Mouse (Mus musculus) ovary, adult 10 weeks (tissue): ENCODE data around the gene Strada. TPM values are rescaled to one million over a fixed set of nuclear protein-coding genes. Genes with fewer than 3 reads are reported as not detected.

Experiments
- polyA plus RNA-seq: library from polyadenylated mRNA; stranded (reverse); fragments of 350-450 nt; fragmentation: Illumina TruSeq; extraction: RNeasy Lipid Tissue Mini Kit (QIAGEN cat#74804); gene quantifications from one replicate; pipeline ENCODE4 v1.2.3, GENCODE M21; 2014

Strada gene
- 13.3 TPM for polyA plus RNA-seq

GRCm38 (mm10) chr11:106202123-106202465, at the start of gene Strada:
Strada (minus strand) TSS chr11:106202168.

DNA sequence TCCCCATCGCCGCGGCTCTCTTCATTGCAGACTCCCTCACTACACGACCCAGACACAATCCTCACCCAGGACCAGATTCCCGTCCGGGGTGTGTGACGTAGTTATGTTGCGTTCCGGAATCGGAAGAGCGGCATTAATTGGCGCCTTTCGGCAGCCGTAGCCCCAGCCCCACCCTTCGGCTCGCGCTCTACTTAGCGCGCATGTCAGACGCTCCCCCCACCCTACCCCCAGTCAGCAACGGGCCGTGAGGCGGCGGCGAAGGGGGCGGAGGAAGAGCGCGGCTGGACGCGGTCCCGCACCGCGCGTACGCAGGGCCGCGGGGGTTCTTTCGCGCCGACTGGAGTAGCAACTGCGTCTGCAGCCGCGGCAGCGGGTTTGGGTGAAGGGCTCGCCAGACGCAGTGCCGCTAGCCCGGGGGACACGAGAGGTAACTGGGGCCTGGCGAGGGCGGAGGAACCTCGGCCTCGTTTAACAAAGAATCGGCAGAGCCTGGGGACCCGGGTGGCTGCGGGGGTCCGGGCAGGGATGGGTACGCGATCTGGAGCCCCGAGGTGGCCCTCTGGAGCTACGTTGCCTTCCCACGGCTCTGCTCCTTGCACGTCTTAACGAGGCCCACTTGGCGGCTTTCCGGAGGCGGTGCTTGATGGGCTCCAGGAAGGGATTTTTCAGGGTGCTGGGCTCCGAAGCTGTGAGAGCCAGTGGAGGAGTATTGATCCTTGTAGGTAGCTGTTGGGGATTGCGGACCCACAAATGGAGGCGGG, 14.9 kb upstream of the Strada start, which contains the start of gene Ddx42:
Gene Ddx42 (plus strand): TSS at position 197 of the 761 bp plus-strand sequence.

DNA sequence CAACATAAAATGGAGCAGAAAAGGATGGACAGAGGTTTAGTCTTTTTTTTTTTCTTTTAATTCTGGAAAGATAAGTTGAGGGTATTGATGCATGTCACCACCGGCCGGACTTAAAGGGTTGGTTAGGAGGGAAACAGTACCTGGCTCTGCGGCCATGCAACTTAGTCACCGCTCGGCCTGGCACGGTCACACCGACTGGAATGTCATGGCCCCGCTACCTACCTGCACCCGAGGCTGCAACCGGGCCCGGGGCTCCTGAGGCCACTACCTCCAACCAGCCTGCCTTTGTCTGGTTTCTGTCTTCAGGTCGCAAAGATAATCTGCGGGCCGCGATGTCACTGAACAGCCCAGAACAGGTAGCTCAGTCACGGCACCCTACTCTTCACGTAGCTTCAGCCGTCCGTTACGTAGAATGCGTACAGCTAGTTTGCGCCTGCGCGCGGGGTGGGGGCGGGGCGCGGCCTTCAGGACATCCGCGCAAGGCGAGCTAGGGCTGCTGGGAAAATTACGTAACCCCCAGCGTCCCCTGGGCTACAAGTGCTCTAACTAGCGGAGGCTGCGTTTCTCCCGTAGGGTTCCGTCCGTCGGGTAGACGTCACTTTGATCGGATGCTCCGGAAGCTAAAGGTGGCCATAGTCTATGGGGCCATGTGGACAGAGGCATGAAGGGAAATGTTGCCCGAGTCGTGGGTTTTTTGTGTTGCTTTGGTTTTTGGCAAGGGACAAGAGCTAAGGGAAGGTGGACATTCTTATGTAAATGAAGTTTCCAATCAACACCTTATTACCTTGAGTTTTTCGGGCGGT, 14.2 kb upstream of the Strada start, which contains the start of gene Ccdc47:
Gene Ccdc47 (minus strand): TSS at position 418 of the 803 bp plus-strand sequence.

DNA sequence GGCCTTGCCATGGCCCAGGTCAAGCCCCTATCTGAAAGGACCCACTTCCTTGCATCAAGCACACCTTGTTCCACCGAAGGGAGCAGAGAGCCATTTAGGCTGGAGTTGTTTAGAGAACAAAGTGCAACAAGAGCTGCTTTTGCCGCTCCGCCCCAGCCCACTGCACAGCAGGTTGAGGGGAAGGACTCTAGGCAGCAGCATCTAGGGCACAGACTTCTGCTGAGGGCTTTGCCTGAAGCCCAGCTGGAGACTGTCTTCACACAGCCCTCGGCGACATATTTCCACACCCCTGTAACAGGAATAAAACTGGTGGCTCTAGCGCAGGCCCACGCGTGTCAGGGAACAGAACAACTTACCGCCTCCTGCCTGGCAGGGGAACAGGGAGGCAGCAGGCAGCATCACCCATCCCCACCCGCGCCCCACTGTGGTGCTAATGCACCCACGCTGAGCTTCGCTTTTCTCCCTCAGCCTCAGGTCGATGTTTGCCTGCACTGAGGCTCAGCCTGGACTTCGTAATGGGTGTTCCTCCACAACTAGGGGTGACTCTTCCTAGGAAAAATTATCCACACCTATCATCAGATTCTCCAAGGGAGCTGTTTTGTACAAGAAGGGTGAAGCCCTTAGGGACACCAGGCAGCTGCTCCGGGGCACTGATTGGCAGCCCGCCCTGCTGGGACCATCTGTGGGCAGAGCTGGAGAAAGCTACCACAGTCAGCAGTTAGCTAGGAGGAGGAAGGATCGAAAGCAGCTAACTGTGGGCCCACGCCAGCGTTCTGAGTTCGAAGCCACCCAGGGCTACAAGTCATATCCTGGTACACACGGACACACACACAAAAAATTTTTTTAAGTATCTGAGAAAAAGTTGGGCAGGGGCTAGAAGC, 40.9 kb downstream of the Strada start, which contains the start of the genes Gm10840 and Limd2:
Gene Gm10840 (plus strand): TSS at position 10 of the 881 bp plus-strand sequence.
Gene Limd2 (minus strand): TSS at position 20 of the 881 bp plus-strand sequence.

Other genes starting within 250 kb of the Strada start
- gene Cyb561, start 248.8 kb downstream of the Strada start, polyA plus RNA-seq, result 6.7 TPM
- gene Ace, start 234.2 kb downstream of the Strada start, polyA plus RNA-seq, result 5.1 TPM
- not detected for gene Ace3, start 207.5 kb downstream of the Strada start, polyA plus RNA-seq
- not detected for gene Kcnh6, start 194.0 kb downstream of the Strada start, polyA plus RNA-seq
- gene Dcaf7, start 165.3 kb downstream of the Strada start, polyA plus RNA-seq, result 49.1 TPM
- gene Taco1, start 136.1 kb downstream of the Strada start, polyA plus RNA-seq, result 6.9 TPM
- gene Map3k3, start 117.6 kb downstream of the Strada start, polyA plus RNA-seq, result 10.9 TPM
- not detected for gene Gm10840, start 41.3 kb downstream of the Strada start, polyA plus RNA-seq
- 2.9 TPM for gene Limd2, start 41.3 kb downstream of the Strada start, polyA plus RNA-seq
- gene Ccdc47, start 14.2 kb upstream of the Strada start, polyA plus RNA-seq, result 161 TPM
- gene Ddx42, start 14.8 kb upstream of the Strada start, polyA plus RNA-seq, result 70.3 TPM
- 23.5 TPM for gene Ftsj3, start 53.9 kb upstream of the Strada start, polyA plus RNA-seq
- gene Psmc5, start 54.0 kb upstream of the Strada start, polyA plus RNA-seq, result 23.1 TPM
- gene Smarcd2, start 70.8 kb upstream of the Strada start, polyA plus RNA-seq, result 12.7 TPM
- not detected for gene Tcam1, start 74.5 kb upstream of the Strada start, polyA plus RNA-seq
- gene Gh, start 99.7 kb upstream of the Strada start, polyA plus RNA-seq, result not detected
- not detected for gene Cd79b, start 112.6 kb upstream of the Strada start, polyA plus RNA-seq
- gene Scn4a, start 151.1 kb upstream of the Strada start, polyA plus RNA-seq, result not detected
- not detected for gene Prr29, start 163.3 kb upstream of the Strada start, polyA plus RNA-seq
- gene Icam2, start 185.9 kb upstream of the Strada start, polyA plus RNA-seq, result 0.94 TPM